Mouse (Mus musculus): ENCODE data around the gene Usp24.

Gene Usp24

DNA sequence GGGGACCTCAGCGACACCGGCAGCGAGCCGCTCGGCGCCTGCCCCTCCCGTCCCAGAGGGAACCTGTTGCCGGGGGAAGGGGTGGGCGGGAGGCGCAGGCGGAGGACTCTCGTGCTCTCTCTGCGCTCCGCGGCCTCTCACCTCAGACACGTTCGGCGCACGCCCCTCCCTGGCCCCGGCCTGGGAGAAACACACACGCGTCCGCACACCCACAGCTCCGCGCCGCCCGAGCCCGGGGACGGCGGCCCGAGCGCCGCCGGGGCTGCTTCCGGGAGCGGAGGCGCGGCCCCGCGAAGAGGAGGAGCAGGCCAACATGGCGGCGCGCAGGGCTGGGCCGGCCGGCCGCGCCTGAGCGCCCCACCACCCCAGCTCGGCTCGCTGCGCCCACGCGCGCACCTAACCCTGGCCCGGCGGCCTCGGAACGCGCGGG is at the start of gene Usp24:
Usp24 (plus strand) TSS at position 293 of the 430 bp plus-strand sequence.
- peak; percentile 69 to 70 for DNase-seq (ENCODE audit: low spot score in 2 of 2)

DNA sequence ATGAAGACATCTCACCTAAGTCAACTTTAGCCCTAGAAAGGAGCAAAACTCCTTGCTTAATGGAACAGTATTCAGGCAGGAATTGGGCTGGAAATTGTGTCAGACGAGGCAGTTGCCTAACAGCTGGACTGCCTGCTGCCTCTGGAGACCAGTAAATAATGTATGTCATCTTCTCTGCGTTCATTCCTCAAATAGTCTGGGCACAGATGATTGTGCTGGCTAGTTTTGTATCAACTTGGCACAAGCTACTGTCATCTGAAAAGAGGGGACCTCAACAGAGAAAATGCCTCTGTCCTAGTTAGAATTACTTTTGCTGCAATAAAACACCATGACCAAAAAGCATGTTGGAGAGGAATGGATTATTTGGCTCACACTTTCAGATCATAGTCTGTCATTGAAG is 39.1 kb upstream of the Usp24 start:
- DNase-seq (ENCODE audit: low spot score in 2 of 2), result no peak

DNA sequence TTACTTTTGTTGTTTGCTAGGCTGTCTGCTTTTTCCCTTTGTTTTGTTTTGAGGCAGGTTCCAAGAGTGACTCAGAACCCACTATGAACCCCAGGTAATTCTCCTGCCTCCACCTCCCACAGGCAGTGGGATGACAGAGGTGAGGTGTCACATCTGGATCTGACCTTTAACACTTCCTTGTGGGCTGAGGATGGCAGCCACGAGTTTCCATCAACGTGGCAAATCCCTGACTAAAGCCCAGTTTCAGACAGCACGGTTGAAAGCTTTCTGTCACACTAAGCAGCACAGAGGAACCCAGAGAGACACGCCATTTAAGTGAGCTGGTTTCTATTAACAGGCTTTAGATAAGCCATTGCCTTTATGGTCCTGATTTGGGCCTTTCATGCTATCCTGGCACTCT is 36.8 kb upstream of the Usp24 start:
- no peak for DNase-seq (ENCODE audit: low spot score in 2 of 2)

DNA sequence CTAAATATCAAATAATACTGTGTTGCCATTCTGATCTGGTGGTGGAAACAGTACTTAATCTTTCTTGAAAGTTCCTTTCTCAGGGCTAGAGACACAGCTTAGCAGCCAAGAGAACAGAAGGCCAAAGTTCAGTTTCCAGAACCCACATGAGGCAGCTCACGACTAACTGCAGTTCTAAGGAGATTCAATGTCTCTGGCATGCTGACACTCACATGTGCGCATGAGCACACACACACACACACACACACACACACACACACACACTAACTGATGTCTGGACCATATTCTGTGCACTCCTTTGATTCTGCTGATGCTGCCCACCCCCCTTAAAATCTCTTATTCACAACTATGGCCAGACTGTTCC is 34.9 kb upstream of the Usp24 start:
- no peak for DNase-seq (ENCODE audit: low spot score in 2 of 2)

DNA sequence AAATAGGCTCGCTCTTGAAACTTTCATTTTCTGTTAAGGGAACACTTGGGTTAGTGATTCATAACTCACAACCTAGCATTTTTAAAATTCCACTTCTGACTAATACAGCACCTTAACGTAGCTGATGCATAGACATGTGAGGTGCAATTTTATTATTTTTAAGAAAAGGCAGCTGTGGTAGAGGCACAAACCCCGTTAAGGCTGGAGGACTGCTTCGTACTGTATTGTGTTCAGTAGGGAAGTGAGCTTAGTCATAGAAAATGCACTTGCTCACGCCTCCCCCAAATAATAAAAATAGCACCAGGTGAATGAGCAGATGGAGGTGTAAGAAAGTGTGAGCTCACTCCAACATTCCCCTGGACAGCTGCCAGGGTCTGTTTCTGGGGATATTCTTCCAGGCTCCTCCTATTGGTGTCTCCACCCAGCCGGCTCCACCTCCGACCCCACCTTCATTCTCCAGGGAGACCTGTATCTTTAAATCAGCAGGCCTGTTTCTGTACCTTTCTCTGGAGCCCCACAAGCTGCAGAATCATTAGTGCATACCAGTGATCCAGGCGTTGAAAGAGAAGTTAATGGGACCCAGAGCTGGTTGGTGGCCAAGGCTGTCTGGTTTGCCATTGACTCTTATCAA is 34.4 kb upstream of the Usp24 start:
- no peak for DNase-seq (ENCODE audit: low spot score in 2 of 2)

DNA sequence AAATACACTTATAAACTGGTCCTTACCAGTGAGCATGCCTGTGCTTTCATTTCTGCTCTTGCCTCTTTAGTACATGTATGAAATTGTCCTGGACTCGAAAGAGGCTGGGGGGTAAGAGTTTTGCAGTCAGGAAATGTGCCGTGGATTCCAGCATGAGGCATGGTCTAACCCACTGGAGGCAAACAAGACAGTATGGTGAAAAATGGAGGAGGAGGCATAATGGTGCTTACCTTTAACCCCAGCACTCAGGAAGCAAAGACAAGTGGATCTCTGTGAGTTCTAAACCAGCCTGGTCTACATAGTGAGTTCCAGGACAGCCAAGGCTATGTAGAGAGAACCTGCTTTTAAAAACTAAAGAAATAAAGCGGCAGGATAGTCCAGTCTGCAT is 33.9 kb upstream of the Usp24 start:
- DNase-seq (ENCODE audit: low spot score in 2 of 2), result no peak

DNA sequence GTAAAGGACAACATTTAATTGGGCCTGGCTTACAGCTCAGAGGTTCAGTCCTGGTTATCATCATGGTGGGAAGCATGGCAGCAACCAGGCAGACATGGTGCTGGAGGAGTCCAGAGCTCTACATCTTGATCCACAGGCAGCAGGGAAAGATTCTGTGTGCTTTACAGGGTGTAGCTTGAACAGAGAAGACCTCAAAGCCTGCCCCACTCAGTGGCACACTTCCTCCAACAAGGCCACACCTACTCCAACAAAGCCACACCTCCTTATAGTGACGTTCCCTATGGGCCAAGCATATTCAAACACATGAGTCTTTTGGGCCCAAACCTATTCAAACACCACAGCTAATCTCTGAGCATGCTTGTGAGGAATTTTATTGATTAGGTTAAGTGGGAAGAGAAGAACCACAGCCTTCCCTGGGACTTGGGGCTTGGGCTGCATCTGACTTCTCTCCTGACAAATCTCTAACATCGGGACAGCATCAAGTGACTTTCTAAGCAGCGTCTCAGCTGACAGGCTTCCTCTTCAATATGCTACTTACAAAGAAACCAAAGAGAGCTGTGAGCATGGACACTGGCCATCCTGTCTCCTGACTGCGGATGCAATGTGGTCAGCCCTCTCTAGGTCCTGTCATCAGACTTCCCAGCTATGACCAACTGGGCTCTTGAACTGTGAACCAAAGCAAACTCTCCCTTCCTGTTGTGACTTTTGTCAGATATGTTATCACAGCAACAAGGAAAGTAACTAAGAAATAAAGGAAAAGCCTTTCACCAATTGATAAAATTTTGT is 28.9 kb upstream of the Usp24 start:
- no peak for DNase-seq (ENCODE audit: low spot score in 2 of 2)

DNA sequence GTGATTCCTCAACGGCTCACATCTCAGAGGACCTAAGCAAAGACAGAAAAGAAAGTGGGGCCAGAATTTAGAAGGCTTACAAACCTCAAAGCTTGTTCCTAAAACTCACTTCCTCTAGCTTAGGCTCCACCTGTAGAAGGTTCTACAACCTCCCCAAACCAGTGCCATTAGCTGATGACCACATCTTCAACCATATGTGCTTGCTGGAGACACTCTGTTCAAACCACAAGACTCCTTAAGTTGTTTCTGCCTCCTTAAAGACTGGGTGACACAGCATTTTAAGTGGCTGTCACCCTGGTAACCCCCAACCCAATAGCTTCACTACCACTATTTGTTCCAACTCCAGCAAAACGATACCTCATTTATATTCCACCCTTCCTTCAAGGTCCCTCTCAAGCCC is 25.8 kb upstream of the Usp24 start:
- no peak for DNase-seq (ENCODE audit: low spot score in 2 of 2)

DNA sequence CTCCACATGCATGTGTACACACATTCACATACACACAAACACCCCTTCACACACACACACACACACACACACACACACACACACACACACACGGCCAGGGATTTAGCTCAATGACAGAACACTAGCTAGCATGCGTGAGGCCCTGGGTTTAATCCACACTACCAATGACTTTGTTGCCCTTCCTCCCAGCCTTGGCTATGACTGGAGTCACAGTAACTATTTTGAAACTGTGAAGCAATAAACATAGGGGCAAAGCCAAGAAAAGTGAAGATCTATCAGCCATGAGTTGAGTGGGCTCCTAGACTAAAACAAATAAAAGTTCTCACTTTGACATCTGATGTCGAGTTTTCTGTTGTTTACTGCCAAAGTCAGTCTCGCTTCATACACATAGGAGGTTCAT is 23.2 kb upstream of the Usp24 start:
- no peak for DNase-seq (ENCODE audit: low spot score in 2 of 2)

DNA sequence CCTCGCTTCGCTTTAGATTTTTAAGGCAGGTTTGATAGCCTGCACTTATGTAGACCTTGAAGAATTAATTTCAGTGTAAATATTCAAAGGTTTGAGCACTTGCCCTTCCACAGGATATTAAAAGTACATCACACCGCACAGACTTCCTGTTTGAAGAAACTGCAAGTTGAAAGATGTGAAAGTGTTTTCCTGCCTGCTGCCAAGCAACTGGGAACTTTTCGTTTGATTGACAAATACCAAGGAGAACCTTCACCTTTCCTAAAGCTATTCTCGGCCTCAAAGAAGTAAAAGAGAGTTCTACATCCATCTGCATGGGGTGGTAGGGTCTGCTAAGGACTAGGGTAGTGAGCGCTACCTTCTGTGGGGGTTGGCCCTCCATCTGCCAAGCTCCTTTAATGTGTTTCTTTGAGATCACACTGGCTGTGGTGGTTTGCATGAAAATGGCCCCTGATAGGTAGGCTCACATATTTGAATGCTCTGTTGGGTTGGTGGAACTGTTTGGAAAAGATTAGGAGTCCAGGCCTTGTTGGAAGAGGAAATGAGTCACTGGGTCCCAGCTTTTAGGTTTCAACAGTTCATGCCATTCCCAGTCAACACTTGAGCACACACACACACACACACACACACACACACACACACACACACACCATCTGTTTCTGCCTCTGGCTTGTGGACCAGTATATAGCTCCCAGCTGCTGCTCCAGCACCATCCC is 22.5 kb upstream of the Usp24 start:
- no peak for DNase-seq (ENCODE audit: low spot score in 2 of 2)

DNA sequence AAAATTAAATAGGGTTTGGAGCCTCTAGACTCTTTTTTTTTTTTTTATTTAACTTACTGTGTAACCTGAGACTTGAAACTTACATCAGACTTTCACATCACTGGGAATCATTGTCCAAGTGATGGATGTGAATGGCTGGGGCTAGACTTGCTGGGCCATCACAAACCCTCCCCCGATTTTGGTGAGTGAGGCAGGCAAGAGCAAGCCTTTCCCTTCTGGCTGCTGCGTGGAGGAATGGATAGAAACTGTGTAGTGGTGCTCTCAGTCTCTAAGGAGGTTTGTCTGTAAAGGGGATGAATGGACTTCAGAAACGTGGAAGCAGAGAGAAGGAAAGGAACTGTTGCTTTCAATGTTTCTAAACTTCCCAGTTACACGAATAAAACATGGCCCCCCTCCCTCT is 20.3 kb upstream of the Usp24 start:
- no peak for DNase-seq (ENCODE audit: low spot score in 2 of 2)

DNA sequence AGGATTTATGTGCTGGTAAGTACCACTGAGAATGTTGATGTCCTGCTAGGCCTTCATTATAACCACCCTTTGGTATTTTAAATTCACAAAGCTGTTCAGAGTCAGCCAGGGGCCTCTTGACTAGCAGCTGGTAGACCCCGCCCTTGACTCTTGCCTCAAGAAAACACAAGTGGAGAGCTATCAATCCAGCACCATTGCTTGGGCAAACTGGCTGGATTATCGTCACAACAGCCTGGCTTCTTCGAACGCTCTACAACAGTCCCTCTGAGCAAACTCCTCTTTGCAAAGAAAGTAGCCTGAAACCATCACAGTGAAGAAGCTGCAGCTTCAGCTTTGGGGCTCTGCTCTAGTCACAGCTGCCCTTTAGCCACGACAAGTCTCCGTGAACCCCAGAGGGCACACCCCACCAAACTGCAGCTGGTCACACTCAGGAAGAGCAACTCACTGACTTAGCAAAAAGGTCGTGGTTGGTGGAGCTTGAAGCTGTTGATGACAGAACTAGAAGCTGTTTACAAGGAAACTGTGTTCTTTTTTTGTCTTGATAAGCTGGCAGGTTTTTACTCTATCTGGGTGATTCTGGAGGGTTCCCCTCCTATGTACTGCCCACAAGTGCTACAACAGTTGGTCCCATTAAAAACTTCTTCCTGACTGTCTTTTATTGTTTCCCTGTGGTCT is 19.5 kb upstream of the Usp24 start:
- DNase-seq (ENCODE audit: low spot score in 2 of 2), result no peak

DNA sequence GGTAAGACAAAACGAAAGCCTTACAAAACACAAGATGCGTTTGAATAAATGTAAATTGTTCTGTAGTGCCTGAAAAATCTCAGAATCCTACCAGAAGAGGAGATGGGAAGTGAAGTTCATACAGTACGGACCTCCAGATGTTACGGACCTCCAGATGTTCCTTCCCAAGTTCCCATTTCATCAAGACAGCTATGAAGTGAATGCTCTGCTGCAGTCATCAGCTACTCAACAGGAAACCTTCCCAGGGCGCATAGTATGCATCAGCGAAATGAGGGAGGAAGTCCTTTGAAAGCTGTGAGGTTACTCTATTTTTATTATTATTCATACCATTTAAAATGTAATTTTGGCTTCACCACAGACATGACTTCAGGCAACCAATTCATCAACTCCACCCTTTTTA is 14.7 kb upstream of the Usp24 start:
- no peak for DNase-seq (ENCODE audit: low spot score in 2 of 2)

DNA sequence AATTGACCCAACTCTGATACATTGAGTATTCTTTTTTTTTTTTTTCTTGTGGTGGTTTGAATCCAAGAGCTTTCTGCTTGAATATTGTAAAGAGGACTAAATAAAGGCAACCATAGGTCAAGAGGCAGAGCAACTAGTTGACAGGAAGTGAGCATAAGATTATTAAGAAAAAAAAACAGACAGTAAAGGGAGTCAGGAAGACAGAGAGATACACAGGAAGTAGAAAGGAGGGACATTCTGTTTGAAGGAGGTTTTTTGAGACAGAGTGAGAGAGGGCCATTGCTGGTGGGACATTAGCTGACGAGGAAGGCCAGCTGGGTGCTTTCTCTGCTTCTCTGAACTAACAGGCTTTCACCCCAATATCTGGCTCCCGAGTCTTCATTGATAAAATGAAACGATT is 7.9 kb upstream of the Usp24 start:
- no peak for DNase-seq (ENCODE audit: low spot score in 2 of 2)

DNA sequence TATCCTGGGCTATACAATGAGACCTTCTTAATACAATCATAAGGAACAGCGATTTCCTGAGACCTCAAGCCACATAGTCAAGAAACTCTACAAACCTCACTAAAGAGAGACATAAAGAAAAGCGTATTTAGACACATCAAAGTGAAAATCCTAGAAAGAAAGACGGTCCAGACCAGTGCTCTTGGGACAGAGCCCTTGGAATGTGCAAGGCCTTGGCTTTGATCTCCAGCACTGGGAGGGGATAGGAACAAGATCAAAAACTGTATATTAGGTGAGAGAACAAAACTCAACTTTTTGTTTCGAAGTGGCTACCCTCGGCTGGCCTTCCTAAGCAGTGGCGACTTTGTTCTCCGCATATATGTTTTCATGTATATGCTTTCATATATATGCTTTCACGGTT is 3.4 kb upstream of the Usp24 start:
- no peak for DNase-seq (ENCODE audit: low spot score in 2 of 2)

DNA sequence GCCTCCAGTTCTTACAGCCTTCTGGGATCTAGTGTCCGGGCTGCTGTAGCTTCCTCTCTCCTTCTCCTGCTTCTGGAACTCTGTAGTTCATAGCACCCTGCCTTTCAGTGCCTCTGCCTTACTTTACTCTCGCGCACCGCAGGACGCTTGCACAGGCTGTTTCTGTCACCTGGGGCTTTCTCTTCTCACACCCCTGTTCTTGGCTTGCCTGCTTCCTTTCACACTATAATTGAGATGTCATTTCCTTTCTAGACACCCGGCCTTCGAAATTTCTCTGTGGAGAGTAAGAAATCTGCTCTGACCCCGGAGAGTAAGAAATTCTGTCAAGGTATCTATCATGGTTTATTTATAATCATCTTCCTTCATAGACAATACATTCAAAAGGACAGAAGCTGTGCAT is 2.9 kb upstream of the Usp24 start:
- peak in 1 of 2 experiments; percentile 25 for DNase-seq (ENCODE audit: low spot score in 2 of 2)

DNA sequence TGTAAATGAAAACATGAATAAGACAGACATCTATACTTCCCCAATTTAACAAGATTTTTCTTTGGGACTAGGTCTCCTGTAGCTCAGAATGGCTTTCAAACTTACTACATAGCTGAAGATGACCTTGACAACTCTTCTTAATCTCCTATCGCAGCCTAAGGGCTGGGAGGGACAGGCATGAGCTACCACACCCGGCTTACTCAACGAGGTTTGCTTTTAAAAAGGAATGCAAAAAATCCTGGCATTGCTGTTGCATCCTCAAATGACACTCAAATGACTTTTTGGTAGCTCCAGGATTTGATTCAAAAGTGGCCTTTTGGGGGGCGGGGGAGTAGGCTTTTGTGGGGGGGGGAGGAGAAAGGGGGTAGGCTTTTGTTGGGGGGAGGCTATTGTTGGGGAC is 2.1 kb upstream of the Usp24 start:
- no peak for DNase-seq (ENCODE audit: low spot score in 2 of 2)

DNA sequence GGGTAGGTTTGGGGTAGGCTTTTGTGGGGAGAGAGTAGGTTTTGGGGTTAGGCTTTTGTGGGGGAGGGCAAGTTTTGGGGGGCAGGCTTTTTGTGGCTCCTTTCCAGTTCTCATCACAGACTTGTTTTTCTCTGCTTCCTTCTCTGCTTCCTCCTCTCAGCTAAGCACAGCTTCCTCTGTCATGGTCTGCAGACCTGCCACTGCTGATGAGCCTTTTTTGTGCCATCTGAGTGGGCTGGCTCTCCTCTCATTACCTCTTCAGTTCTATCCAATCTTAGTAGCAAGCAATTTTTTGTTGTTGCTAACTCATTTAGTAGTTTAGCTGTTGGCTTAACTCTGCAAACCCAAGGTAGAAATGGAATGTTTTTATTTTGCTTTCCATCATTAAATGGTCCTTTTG is 1.7 kb upstream of the Usp24 start:
- peak; percentile 21 to 23 for DNase-seq (ENCODE audit: low spot score in 2 of 2)

DNA sequence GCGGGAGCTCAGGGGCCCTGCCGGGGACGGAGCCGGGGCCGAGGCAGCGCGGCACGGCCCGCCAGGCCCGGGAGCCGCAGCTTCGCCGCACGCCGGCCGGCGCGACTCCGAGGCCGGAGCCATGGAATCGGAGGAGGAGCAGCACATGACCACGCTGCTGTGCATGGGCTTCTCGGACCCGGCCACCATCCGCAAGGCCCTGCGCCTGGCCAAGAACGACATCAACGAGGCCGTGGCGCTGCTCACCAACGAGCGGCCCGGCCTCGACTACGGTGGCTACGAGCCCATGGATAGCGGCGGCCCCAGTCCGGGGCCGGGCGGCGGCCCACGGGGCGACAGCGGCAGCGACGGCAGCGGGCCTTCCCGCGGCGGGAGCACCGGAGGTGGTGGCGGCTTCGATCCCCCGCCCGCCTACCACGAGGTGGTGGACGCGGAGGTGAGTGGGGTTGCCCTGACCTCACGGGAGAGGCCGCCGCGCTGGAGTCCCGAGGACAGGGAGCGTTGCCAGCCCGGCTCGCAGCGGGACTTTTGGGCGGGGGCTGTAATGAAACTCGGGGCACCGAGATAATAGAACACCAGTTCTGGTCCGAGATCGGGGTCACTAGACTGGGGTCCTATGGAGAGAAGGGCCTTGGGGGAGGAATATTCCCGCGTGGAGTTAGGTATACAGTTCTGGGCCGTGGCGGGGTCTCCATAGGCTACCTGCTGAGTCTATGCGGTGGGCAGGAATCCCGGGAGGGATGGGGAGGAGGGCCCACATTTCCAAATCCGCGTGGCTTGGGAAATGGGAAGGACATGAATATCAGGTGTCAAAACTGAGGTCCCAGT is 552 bp downstream of the Usp24 start:
- peak; percentile 37 for DNase-seq (ENCODE audit: low spot score in 2 of 2)

DNA sequence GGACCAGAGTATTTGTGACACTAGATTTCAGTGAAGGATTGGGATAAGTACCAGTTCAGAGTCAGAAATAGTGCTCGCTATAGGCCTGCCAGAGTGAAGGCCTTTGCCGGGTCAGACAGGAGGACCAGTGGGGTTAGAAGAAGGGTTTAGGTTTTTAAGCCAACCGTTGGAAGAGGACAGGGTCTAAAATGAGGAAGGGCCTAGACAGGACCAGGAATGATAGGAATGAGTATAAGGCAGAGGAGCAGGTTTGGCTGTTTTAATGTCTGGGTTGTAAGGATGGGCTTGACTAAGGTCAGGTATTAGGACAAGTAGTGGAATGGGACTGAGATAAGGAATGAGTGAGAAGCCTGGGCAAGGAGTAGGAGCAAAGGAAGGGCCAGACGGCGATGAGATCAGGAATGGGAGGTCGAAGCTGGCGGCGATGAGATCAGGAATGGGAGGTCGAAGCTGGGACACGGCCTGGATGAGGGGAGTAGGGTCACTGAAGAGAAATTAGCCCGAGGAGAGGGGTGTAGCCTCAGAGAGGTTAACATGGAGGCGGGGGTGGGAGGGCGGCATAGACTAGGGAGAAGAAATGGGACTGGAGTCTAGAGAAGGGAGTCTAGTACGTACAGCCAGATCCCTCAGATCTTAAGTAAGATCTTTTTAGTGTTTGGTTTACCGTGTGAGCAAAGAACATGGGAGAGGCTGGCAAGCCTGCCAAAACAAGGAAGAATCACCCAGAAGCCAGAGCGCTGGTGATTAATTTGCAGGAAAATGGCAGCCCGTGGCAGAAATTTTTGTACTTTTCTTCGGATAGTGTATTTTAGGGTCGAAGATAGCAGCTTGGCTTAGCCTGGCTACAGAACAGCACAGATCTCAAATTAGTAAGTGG is 1.4 kb downstream of the Usp24 start:
- no peak for DNase-seq (ENCODE audit: low spot score in 2 of 2)

DNA sequence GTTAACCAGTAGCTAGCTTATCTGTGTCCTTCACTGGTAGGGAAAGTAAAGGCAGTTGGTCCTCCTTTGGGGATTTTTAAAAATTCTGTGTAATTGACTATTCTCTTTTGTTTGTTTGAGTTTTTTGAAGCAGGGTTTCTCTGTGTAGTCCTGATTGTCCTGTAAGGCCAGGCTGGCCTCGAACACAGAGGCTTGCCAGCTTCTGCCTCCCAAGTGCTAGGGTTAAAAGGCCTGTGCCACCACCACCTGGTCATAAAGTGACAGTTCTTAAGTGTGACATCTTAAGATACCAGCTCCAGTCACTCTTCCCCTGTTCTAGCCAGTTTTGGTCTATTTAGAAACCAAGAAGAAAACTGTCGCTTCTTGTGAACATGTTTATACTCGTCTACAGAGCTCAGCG is 2.2 kb downstream of the Usp24 start:
- DNase-seq (ENCODE audit: low spot score in 2 of 2), result no peak

Measured in thymus, postnatal 10 days (tissue).